Mouse (Mus musculus) cerebellum, postnatal 4 days (tissue): ENCODE results near the gene Fkbp15.

ENCODE experiments used
- DNase-seq, 2 experiments: peaks; one replicate each; pipeline ENCODE4 v3.0.0; 2022; ENCODE audit warnings: low spot score in 2 of 2, mixed read lengths in 1 of 2

The Fkbp15 gene

DNA sequence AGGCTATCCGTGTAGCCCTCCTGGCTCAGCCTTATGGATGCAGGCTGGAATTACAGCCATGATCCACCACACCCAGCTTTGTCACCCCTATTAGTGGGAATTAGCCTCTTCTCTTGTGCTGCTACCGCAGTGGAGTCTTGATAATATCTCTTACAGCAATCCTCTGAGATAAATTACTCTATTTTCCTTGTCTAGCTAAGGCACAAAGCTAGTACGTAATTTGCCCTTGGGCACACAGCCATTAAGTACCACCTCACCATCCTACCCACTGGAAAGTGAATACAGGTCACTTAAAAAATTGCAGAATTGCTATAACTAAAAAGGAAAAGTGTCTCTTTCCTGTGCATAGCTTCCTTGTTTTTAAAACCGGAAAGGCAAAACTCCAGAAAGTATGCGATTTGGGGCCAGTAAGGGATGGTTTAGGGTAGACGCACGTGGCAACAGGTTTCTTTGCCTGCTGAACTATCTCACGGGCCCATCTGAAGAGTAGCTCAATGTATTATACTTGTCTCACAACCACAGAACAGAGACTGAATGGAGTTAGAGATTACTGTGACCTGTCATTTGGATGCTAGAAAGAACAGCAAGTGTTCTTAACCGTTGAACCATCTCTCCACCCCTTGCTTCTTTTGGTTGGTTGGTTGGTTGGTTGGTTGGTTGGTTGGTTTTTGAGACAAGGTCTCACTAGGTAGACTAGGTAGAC, 12.6 kb upstream of the Fkbp15 start:
- no peak for DNase-seq

DNA sequence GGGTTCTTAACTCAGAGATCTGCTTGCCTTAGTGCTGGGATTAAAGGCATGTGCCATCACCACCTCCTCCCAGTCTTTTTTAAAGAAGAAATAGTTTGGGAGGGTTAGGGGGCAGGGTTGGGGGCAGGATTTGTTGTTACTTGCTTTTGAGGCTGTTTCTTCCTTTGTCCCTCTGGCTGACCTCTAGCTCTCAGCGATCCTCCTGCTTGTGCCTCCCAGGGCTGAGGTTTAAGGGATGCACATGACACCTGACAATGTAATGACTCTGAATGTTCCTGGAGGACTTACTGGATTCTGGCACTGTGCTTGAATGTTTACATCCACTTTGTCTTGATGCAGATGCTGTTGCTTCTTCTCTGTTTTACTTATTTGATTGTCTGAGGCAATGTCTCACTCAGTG, 12.1 kb upstream of the Fkbp15 start:
- no peak for DNase-seq

GRCm38 (mm10) chr4:62369091-62369490, 8.7 kb upstream of the Fkbp15 start:
- DNase-seq: no peak

- no peak for DNase-seq
These were observed 7.2 kb upstream of the Fkbp15 start for GRCm38 (mm10) chr4:62367586-62367985.

GRCm38 (mm10) chr4:62366291-62366690, 5.9 kb upstream of the Fkbp15 start:
- DNase-seq: no peak

GRCm38 (mm10) chr4:62364299-62364698, 4.0 kb upstream of the Fkbp15 start:
- no peak for DNase-seq

GRCm38 (mm10) chr4:62362437-62362836, 2.1 kb upstream of the Fkbp15 start:
- no peak for DNase-seq

DNA sequence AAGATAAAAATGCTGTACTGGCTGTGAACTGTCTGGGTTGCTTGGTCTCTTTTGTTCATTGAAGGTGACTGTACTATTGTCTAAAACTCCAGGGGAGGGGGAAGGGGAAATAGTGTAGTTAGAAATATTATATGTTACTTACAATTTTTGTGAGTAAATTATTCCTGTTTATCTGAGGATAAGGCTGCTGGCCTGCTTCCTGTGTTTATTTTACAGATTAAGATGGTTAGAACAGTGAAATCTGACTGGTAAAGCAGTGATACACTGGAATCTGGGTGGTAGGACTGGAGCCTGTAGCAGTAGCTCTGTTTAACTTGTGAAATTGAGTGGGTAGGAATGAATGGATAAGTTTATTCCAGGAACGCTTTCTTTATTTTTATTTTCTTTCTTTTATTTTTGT, 1.6 kb upstream of the Fkbp15 start:
- DNase-seq: no peak

- DNase-seq: no peak
These were observed 1.2 kb upstream of the Fkbp15 start for GRCm38 (mm10) chr4:62361571-62361970.

- peak in 1 of 2 experiments; percentile 3 for DNase-seq
These were observed 582 bp upstream of the Fkbp15 start for GRCm38 (mm10) chr4:62360805-62361455.

DNA sequence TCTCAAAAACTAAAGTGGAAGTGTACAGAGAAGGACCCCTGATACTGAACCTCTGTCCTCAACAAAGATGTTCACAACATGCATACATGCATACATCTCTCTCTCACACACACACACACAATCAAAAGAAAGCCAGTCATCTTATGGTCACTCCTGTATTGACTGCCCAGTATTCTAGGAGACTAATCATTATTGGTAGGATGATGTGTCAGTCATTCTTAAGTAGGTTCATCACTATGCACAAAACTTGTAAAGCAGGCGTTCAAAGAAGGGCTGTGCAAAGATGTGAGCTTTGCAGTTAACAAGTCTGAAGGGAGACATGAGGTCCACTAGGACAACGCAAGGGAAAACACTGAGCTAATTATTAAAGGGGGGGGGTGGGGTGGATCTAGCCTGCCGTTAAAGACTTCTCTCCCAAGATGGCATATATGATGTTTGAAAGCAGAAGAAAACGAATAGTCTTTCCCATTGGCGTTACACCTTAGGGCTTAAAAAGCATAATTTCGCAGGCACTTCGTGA, 1.0 kb downstream of the Fkbp15 start:
- DNase-seq: no peak

DNA sequence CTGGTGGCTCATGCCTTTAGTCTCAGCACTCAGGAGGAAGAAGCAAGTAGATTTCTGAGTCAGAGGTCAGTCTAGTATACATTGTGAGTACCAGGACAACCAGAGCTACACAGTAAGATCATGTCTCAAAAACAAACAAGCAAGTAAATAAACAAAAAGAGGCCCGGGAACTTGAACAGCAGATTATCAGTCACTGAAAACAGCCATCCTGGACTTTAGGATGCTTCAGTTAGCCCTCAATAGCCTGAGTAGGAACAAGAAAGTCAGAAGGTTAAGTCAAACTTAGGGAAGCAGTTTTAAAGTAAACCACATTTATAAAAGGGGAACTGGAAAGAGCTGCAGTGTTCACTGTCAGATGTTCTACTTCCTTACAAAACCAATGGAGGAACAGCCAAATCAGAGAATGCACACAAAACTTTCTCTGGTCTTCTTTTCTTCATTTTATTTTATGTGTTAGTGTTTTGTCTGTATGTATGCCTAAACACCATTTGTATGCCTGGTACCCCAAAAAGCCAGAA, 2.7 kb downstream of the Fkbp15 start:
- no peak for DNase-seq

DNA sequence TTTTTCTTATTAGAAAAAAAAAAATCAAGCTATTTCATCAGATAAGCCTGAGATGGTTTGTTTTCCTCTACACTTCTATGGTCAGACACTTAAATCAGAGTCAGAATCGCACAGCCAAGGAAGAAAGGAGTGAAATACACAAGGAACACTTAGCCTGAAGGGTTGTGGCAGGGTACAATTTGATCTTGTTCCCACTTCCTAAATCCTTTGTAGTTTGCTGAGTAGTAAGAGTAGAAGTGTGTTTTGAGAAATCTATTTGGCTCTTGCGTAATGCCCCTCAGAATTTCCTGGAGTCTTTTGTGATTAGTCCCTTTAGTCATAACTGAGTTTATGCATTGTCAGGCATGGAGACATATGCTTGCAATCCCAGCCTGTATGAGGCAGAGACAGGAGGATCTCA, 11.0 kb downstream of the Fkbp15 start:
- DNase-seq: no peak

GRCm38 (mm10) chr4:62348329-62348705, 12.0 kb downstream of the Fkbp15 start:
- DNase-seq: no peak

- DNase-seq: no peak
These were observed 12.6 kb downstream of the Fkbp15 start for GRCm38 (mm10) chr4:62347605-62348328.

DNA sequence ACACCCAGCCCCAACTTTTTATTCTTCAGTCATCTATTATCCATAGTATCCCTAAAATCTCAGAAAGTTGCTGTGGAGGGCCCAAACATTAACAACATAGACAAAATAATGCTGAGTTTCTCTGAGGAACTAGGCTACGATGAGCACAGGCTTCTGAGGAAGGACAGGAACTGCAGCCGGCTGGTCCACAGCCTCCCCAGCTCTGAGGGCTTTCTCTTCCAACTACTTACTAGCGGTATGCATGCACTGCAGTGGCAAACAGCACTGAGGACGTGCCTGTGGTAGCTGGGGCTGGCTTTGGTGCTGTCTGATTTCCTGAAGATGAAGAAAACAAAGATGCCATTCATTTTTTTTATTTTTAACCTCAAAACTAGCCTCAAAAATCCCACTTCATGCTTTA, 14.5 kb downstream of the Fkbp15 start:
- DNase-seq: no peak

- no peak for DNase-seq
These were observed 16.3 kb downstream of the Fkbp15 start for GRCm38 (mm10) chr4:62344000-62344399.

DNA sequence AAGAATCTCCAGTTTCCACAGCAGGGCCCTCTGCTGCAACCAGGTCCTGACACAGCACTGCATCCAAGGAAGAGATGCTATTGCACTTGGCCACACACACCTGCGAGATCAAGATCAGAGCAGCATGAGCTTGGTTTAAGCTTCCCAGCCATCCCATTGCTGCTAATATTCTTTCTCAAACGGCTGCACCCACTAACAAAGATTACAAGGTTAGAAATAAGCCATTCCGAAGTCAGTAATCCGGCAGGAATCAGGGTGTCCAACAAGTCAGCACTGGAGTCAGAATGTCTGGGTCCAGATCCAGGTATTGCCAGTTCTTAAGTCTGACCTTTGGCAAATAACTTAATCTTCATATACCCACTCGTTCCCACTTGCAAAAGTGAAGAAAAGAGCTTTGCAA, 21.8 kb downstream of the Fkbp15 start:
- DNase-seq: no peak

GRCm38 (mm10) chr4:62331977-62332376, 28.4 kb downstream of the Fkbp15 start:
- no peak for DNase-seq

DNA sequence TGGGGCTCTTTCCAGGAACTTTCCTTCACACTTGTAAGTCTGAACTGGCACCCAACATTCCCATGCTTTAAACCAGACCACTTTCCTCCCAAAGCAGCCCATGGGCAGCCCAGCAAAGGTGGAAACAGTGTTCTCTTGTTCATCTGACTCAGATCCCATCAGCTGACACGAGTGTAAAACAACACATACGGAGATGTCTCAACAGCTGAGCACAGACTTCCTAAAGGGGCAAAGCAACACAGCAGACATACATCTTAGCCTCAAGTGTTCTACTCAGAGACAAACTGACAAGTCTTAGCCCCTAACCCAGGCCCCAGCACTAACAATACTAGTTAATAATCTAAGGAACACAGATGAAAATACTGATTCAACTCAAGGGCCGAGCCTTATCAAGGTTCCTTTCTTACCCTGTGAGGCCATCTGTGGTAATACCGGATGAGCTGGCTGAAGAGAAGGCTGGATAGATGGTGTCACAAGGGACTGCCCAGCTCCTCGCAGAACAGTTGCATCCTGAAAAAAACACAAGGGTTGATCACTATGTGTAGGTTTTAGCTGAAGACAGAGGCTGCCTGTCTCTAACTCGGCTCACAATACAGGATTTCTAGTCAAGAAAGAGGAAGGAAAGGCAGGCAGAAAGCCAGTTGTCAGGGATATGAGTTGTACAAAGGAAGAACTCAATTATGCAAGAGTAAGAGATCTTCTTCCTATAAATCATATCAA, 31.2 kb downstream of the Fkbp15 start:
- no peak for DNase-seq

- DNase-seq: no peak
These were observed 34.2 kb downstream of the Fkbp15 start for GRCm38 (mm10) chr4:62326111-62326510.

DNA sequence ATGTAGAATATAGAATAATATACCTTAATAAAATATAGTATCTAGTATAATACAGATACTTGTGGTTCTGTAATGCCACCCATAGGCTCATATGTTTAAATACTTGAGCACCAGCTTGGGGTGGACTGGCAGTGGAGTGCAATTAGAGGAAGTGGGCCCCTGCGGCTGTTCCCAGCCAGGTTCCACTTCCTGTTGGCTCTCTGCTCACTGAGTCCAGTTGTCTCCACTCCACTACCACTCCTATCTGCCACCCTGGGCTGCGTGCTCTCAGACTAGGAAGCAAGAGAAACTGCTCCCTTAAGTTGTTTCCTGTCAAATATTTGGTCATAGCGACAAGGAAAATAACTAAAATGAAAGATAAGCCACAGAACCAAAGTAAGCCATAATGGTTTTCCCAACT, 37.7 kb downstream of the Fkbp15 start:
- DNase-seq: no peak
